Mouse (Mus musculus): ENCODE data around the gene Cp. TPM values are rescaled to one million over a fixed set of nuclear protein-coding genes. Genes with fewer than 3 reads are reported as not detected.
A peak's percentile ranks its signal among the peaks of the same experiment; 100 is the strongest.

Cp gene
- total and polyA plus RNA-seq, 3 experiments, result 0.28 to 4.8 (median 0.33) TPM

DNA sequence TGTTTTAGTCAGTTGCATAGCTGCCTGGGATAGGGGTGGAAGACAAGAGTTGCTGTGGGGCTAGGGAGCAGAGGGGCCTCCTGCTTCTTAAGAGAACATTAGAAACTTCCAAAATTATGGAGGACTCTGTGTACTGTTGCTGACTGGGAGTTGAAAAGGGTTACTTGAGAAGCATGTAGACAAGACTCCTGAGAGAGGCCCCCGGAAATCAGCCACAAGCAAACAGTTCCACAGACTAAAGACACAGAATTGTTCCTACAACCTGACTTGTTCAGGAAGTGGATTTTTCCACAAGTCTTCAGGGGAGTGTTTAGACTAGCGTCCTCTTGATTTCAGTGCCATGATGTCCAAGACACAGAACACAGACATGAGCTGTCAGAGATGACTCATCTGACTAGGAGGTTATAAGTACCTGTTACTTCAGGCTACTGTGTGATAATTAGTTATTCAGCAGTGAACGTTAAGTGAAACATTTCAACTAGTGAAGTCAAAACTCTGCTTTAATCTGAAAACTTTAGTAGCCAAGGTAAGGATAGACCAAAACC, 3.8 kb downstream of the Cp start:
- no peak overlapping the region for H3K27ac ChIP-seq (ENCODE audit: insufficient read depth, low read depth)
- no peak overlapping the region for H3K4me3 ChIP-seq (replicated peaks in 1 of 3; ENCODE audit: low read depth in 2 of 3, low read length in 2 of 3, poor library complexity in 1 of 3)
- peak overlapping the region; percentile 50 for H3K9ac ChIP-seq (ENCODE audit: insufficient read depth, low read depth)
- TF ChIP-seq JUND (conservative IDR thresholded peaks at IDR 0.05; ENCODE audit: low read depth, low read length), result peak; percentile 47; the same call in 1 of the 2 replicates
- TF ChIP-seq IRF4 (IDR thresholded peaks at IDR 0.05; ENCODE audit: low read depth, low read length), result peak; percentile 34; the same call in 1 of the 2 replicates
- 0 out of 2 replicates have a peak, but pooled peaks have one; percentile 57 for TF ChIP-seq TBP (conservative IDR thresholded peaks at IDR 0.05; ENCODE audit: low read depth, low read length)
- no peak for TF ChIP-seq SIN3A (IDR thresholded peaks at IDR 0.05; ENCODE audit: low read length)
- TF ChIP-seq SMC3 (IDR thresholded peaks at IDR 0.05; ENCODE audit: low read depth, low read length), result no peak
- TF ChIP-seq JUN (IDR thresholded peaks at IDR 0.05; ENCODE audit: insufficient read depth, low read depth, low read length), result peak; percentile 54; the same call in 1 of the 2 replicates
- TF ChIP-seq ELF1 (IDR thresholded peaks at IDR 0.05; ENCODE audit: low read depth, low read length), result no peak
- 0 out of 2 replicates have a peak, but pooled peaks have one; percentile 43 for TF ChIP-seq MYC (IDR thresholded peaks at IDR 0.05; ENCODE audit: low read depth, low read length)
- no peak for TF ChIP-seq CHD2 (IDR thresholded peaks at IDR 0.05; ENCODE audit: low read length)
- no peak for DNase-seq (ENCODE audit: extremely low read depth)
- dilution Hi-C loops (cut with MboI; ENCODE audit: extremely low pct_ligation_motif_present, extremely low pct_unique_long_range_greater_than_20kb, low sequenced_read_pairs), result no loop called here
- peak overlapping the region; percentile 86 for H3K4me2 ChIP-seq (ENCODE audit: insufficient read depth, low read depth, poor library complexity, severe bottlenecking)
- no peaks in the 10 kb centered on the region for H3K9me3 ChIP-seq (replicated peaks; ENCODE audit: low read length)
- H3K36me3 ChIP-seq (replicated peaks in 1 of 2; ENCODE audit: control insufficient read depth in 1 of 2, insufficient read depth in 1 of 2, low read length in 1 of 2), result no peaks in the 10 kb centered on the region
- H3K79me2 ChIP-seq (replicated peaks; ENCODE audit: control insufficient read depth, extremely low read depth, insufficient read depth, poor library complexity, severe bottlenecking), result peaks cover 3% of the 10 kb centered on the region; the same call in 1 of the 2 replicates
- peaks cover 0 to 4% of the 10 kb centered on the region in 2 experiments; a peak in 1 of 4 replicates for H3K4me1 ChIP-seq (ENCODE audit: control insufficient read depth in 1 of 2, insufficient read depth in 2 of 2)
- H3K27me3 ChIP-seq (replicated peaks), result no peaks in the 10 kb centered on the region
- in situ Hi-C loops (cut with MboI; ENCODE audit: low pct_ligation_motif_present, low pct_unique_long_range_greater_than_20kb, low sequenced_read_pairs), result no loop called here

GRCm38 (mm10) chr3:19961341-19961740, 4.5 kb downstream of the Cp start:
- TF ChIP-seq MAFK (IDR thresholded peaks at IDR 0.05; ENCODE audit: insufficient replicate concordance, low read length), result no peak
- 0 out of 2 replicates have a peak, but pooled peaks have one; percentile 8 for TF ChIP-seq EP300 (IDR thresholded peaks at IDR 0.05; ENCODE audit: low read length)
- no peak overlapping the region for H3K27ac ChIP-seq (ENCODE audit: insufficient read depth, low read depth)
- no peaks in the 10 kb centered on the region for H3K9me3 ChIP-seq (replicated peaks; ENCODE audit: low read length)
- H3K9ac ChIP-seq (ENCODE audit: insufficient read depth, low read depth), result no peak overlapping the region
- in situ Hi-C loops (cut with MboI; ENCODE audit: low pct_ligation_motif_present, low pct_unique_long_range_greater_than_20kb, low sequenced_read_pairs) (no loop called here), dilution Hi-C loops (cut with MboI; ENCODE audit: extremely low pct_ligation_motif_present, extremely low pct_unique_long_range_greater_than_20kb, low sequenced_read_pairs) (no loop called here)
- H3K36me3 ChIP-seq (replicated peaks in 1 of 2; ENCODE audit: control insufficient read depth in 1 of 2, insufficient read depth in 1 of 2, low read length in 1 of 2), result no peaks in the 10 kb centered on the region
- peaks cover 3% of the 10 kb centered on the region; the same call in 1 of the 2 replicates for H3K79me2 ChIP-seq (replicated peaks; ENCODE audit: control insufficient read depth, extremely low read depth, insufficient read depth, poor library complexity, severe bottlenecking)
- H3K4me2 ChIP-seq (ENCODE audit: insufficient read depth, low read depth, poor library complexity, severe bottlenecking), result no peak overlapping the region
- H3K4me1 ChIP-seq (ENCODE audit: control insufficient read depth in 1 of 2, insufficient read depth in 2 of 2), result peaks cover 0 to 4% of the 10 kb centered on the region in 2 experiments; a peak in 1 of 4 replicates
- H3K4me3 ChIP-seq (replicated peaks in 1 of 3; ENCODE audit: low read depth in 2 of 3, low read length in 2 of 3, poor library complexity in 1 of 3), result no peak overlapping the region
- no peaks in the 10 kb centered on the region for H3K27me3 ChIP-seq (replicated peaks)
- DNase-seq (ENCODE audit: extremely low read depth), result no peak

DNA sequence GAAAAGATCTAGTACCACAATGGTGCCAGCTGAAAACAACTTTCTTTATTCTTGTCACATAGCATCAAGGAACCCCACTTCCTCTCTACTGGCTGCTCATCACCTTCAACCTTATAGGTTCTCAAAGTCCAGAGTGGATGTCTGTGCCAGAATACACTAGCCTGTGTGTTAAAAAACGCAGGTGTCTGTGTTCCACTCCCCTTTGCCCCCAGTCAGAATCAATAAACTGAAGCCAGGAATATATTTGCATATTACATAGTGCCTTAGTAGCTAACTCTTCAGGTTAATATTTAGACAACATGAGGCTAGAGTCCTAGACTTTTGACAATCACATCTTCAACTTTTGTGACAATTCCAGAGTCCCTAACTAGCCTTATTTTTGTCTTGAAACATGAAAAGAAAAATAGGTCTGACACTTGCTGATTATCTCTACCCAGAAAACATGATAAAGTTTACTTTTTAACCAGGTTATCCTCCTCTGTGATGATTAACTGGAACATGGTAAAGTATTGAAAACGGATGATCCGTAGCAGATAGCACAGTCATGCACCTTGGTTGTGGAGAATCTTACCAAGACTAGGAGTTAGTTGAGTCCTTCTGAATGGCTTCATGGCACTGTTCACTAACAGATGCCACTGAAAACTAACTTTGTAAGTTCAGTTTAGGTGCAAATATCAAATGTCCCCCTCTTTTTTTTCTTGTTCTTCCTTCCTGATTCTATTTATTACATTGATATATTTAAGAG, 6.1 kb downstream of the Cp start:
- TF ChIP-seq POLR2AphosphoS2 (IDR thresholded peaks at IDR 0.05; ENCODE audit: low read depth, low read length), result no peak
- no peak for TF ChIP-seq ZKSCAN1 (IDR thresholded peaks at IDR 0.05; ENCODE audit: borderline replicate concordance, low read depth, low read length)
- no peak for TF ChIP-seq KAT2A (IDR thresholded peaks at IDR 0.05; ENCODE audit: insufficient replicate concordance, low read length)
- TF ChIP-seq MAX (IDR thresholded peaks at IDR 0.05; ENCODE audit: low read length), result no peak
- TF ChIP-seq IRF4 (IDR thresholded peaks at IDR 0.05; ENCODE audit: low read depth, low read length), result no peak
- no peak for TF ChIP-seq UBTF (IDR thresholded peaks at IDR 0.05; ENCODE audit: low read depth, low read length)
- TF ChIP-seq ETS1 (conservative IDR thresholded peaks at IDR 0.05; ENCODE audit: low read depth, low read length), result no peak
- no peak for TF ChIP-seq USF2 (conservative IDR thresholded peaks at IDR 0.05; ENCODE audit: low read depth, low read length)
- H3K27me3 ChIP-seq (replicated peaks), result no peaks in the 10 kb centered on the region
- DNase-seq (ENCODE audit: extremely low read depth), result no peak
- no peaks in the 10 kb centered on the region for H3K9me3 ChIP-seq (replicated peaks; ENCODE audit: low read length)
- H3K4me1 ChIP-seq (ENCODE audit: control insufficient read depth in 1 of 2, insufficient read depth in 2 of 2), result no peaks in the 10 kb centered on the region; a peak in 1 of 4 replicates
- H3K36me3 ChIP-seq (replicated peaks in 1 of 2; ENCODE audit: control insufficient read depth in 1 of 2, insufficient read depth in 1 of 2, low read length in 1 of 2), result no peaks in the 10 kb centered on the region
- no peak overlapping the region for H3K4me2 ChIP-seq (ENCODE audit: insufficient read depth, low read depth, poor library complexity, severe bottlenecking)
- no peak overlapping the region for H3K27ac ChIP-seq (ENCODE audit: insufficient read depth, low read depth)
- H3K9ac ChIP-seq (ENCODE audit: insufficient read depth, low read depth), result no peak overlapping the region
- dilution Hi-C loops (cut with MboI; ENCODE audit: extremely low pct_ligation_motif_present, extremely low pct_unique_long_range_greater_than_20kb, low sequenced_read_pairs), result no loop called here
- no peak overlapping the region for H3K4me3 ChIP-seq (replicated peaks in 1 of 3; ENCODE audit: low read depth in 2 of 3, low read length in 2 of 3, poor library complexity in 1 of 3)
- peaks cover 3% of the 10 kb centered on the region; the same call in 1 of the 2 replicates for H3K79me2 ChIP-seq (replicated peaks; ENCODE audit: control insufficient read depth, extremely low read depth, insufficient read depth, poor library complexity, severe bottlenecking)
- in situ Hi-C loops (cut with MboI; ENCODE audit: low pct_ligation_motif_present, low pct_unique_long_range_greater_than_20kb, low sequenced_read_pairs), result no loop called here
